Mouse (Mus musculus) bone marrow macrophage, adult 2 months (primary cell): ENCODE measurements around the gene Oser1.

Source experiments
- CTCF ChIP-seq: IDR thresholded peaks from 2 replicates; pipeline ENCODE4 v1.5.1; 2012; ENCODE audit warnings: low read depth, mild to moderate bottlenecking, low read length, moderate library complexity
- POLR2A ChIP-seq: IDR thresholded peaks from 2 replicates; pipeline ENCODE4 v1.6.1; 2012; ENCODE audit warnings: mild to moderate bottlenecking, low read depth, low read length, borderline replicate concordance

DNA sequence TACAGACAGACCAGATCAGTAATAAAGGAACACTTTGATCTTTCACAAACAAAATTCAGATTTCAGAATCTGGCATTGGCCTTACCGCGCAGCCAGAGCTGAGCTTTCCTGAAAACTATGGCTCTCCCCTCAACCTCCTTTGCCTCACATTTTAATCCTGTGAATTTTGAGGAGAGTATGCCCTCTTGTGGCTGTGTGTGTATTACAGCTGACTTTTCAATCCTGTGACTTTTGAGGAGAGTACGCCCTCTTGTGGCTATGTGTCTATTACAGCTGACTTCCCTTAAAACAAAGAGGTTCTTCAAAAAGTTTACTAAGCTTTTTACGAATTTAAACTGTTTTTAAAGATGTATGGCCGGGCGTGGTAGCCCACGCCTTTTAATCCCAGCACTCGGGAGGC, 23.3 kb downstream of the Oser1 start:
- TF ChIP-seq CTCF = no peak; the same call in 1 of the 2 replicates
- no peak for TF ChIP-seq POLR2A
